Mouse (Mus musculus) ES-Bruce4 (cell line): ENCODE measurements around the gene Blvrb. TPM values are rescaled to one million over a fixed set of nuclear protein-coding genes. Genes with fewer than 3 reads are reported as not detected.

Experiments
- H3K27ac ChIP-seq: 2 replicates; pipeline ENCODE4 v1.5.1; 2012; ENCODE audit warnings: low read length, inconsistent platforms; ENCODE audit not compliant: insufficient read depth
- H3K27me3 ChIP-seq: 2 replicates; pipeline ENCODE4 v1.6.1; 2012; ENCODE audit warnings: mild to moderate bottlenecking, low read length, inconsistent platforms; ENCODE audit not compliant: control insufficient read depth, poor library complexity, insufficient read depth, severe bottlenecking
- H3K36me3 ChIP-seq: 2 replicates; pipeline ENCODE4 v1.6.1; 2012; ENCODE audit warnings: inconsistent platforms, mild to moderate bottlenecking, low read length, moderate library complexity; ENCODE audit not compliant: control insufficient read depth, poor library complexity, insufficient read depth, severe bottlenecking
- H3K4me1 ChIP-seq: one replicate; pipeline ENCODE4 v1.8.1; 2011; ENCODE audit warnings: low read length; ENCODE audit not compliant: control insufficient read depth, insufficient read depth
- H3K4me3 ChIP-seq: 2 replicates; pipeline ENCODE4 v1.5.1; 2011; ENCODE audit warnings: low read depth, mild to moderate bottlenecking, low read length
- H3K9ac ChIP-seq: 2 replicates; pipeline ENCODE4 v1.6.1; 2012; ENCODE audit warnings: low read depth, mild to moderate bottlenecking, inconsistent platforms; ENCODE audit not compliant: poor library complexity, severe bottlenecking
- H3K9me3 ChIP-seq: replicated peaks from 2 replicates; pipeline ENCODE4 v1.6.1; 2012; ENCODE audit warnings: mild to moderate bottlenecking, low read length, inconsistent platforms; ENCODE audit not compliant: control insufficient read depth, poor library complexity, insufficient read depth, severe bottlenecking
- CTCF ChIP-seq: IDR thresholded peaks from one replicate; pipeline ENCODE4 v1.8.1; 2011; ENCODE audit warnings: low read depth, low read length
- EP300 ChIP-seq: IDR thresholded peaks from 2 replicates; pipeline ENCODE4 v1.6.1; 2011; ENCODE audit warnings: low read depth, low read length; ENCODE audit not compliant: insufficient read depth
- POLR2A ChIP-seq: IDR thresholded peaks from one replicate; pipeline ENCODE4 v1.8.1; 2011; ENCODE audit warnings: low read length; ENCODE audit not compliant: insufficient read depth
- polyA plus RNA-seq: library from polyadenylated mRNA; stranded (reverse); fragments of >200 nt; gene quantifications from 2 replicates; pipeline ENCODE4 v1.2.4, GENCODE M21; 2011; ENCODE audit warnings: low read depth; ENCODE audit not compliant: missing spikeins, insufficient read depth, insufficient read length

Blvrb gene
- polyA plus RNA-seq, 1 experiment = 44.3 TPM

GRCm38 (mm10) chr7:27514961-27515360 is 67.2 kb downstream of the Blvrb start:
- Histone ChIP-seq H3K9ac (no peak overlapping the region), H3K27me3 (no peaks in the 10 kb centered on the region), H3K4me1 (peaks cover 3% of the 10 kb centered on the region), H3K4me3 (peak overlapping the region; percentile 11; the same call in 1 of the 2 replicates), H3K27ac (no peak overlapping the region), H3K9me3 (no peaks in the 10 kb centered on the region), H3K36me3 (no peaks in the 10 kb centered on the region)
- TF ChIP-seq POLR2A = no peak
- TF ChIP-seq EP300 = no peak
- no peak for TF ChIP-seq CTCF

Other genes starting within 250 kb of the Blvrb start
- gene Itpkc, start 219.3 kb upstream of the Blvrb start, polyA plus RNA-seq = 10.7 and 11.3 TPM in 2 replicates
- 7.8 and 10.9 TPM in 2 replicates for gene Coq8b, start 215.0 kb upstream of the Blvrb start, polyA plus RNA-seq
- gene Numbl, start 189.5 kb upstream of the Blvrb start, polyA plus RNA-seq = 32.9 and 38.5 TPM in 2 replicates
- 66.8 and 72.5 TPM in 2 replicates for gene Ltbp4, start 110.3 kb upstream of the Blvrb start, polyA plus RNA-seq
- 43.6 and 44.5 TPM in 2 replicates for gene Shkbp1, start 92.0 kb upstream of the Blvrb start, polyA plus RNA-seq
- 15.8 and 17.1 TPM in 2 replicates for gene Gm20479, start 90.6 kb upstream of the Blvrb start, polyA plus RNA-seq
- gene Sptbn4, start 292 bp upstream of the Blvrb start, polyA plus RNA-seq = 6.0 and 7.3 TPM in 2 replicates
- gene Sertad3, start 25.8 kb downstream of the Blvrb start, polyA plus RNA-seq = 10.9 and 11.8 TPM in 2 replicates
- 8.0 and 8.9 TPM in 2 replicates for gene Sertad1, start 38.9 kb downstream of the Blvrb start, polyA plus RNA-seq
- gene Prx, start 51.3 kb downstream of the Blvrb start, polyA plus RNA-seq = 4.2 and 5.7 TPM in 2 replicates
- gene Hipk4, start 75.3 kb downstream of the Blvrb start, polyA plus RNA-seq = 1.4 and 1.5 TPM in 2 replicates
- 50.8 and 72.8 TPM in 2 replicates for gene Pld3, start 105.2 kb downstream of the Blvrb start, polyA plus RNA-seq
- 36.1 and 36.7 TPM in 2 replicates for gene 2310022A10Rik, start 105.3 kb downstream of the Blvrb start, polyA plus RNA-seq
- 38.7 and 39.8 TPM in 2 replicates for gene Akt2, start 143.6 kb downstream of the Blvrb start, polyA plus RNA-seq
- gene Ttc9b, start 205.9 kb downstream of the Blvrb start, polyA plus RNA-seq = 0.65 TPM in 1 of 2 replicates, not detected in the other
- 13.5 and 16.5 TPM in 2 replicates for gene Map3k10, start 226.6 kb downstream of the Blvrb start, polyA plus RNA-seq
- gene Zfp607b, start 241.4 kb downstream of the Blvrb start, polyA plus RNA-seq = 1.6 and 1.8 TPM in 2 replicates